Mouse (Mus musculus) lung, postnatal 0 days (tissue): Measurements from ENCODE around the gene Tmem151a.

ENCODE experiments used
- CTCF ChIP-seq: IDR thresholded peaks from 2 replicates; pipeline ENCODE4 v1.5.1; 2016; ENCODE audit warnings: antibody characterized with exemption, mild to moderate bottlenecking
- EP300 ChIP-seq: IDR thresholded peaks from 2 replicates; pipeline ENCODE4 v1.6.1; 2016; ENCODE audit warnings: antibody characterized with exemption, mild to moderate bottlenecking, control low read depth

DNA sequence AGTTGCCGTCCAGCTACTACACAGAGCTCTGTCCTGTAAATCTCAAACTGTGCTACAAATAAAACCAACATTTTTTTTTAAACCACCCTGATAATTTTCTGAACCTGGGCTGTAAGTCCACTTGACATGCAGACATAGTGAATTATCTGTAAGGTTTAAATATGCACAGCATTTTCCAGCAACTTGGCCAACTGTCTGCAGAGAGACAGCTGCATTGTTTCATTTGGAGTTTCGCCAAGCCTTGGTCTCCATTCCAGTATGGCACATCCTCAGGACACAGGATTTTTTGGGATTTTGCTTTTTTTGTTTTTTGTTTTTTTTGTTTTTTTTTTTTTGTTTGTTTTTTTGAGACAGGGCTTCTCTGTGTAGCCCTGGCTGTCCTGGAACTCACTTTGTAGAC is 63.9 kb downstream of the Tmem151a start:
- TF ChIP-seq CTCF (no peak), EP300 (no peak)
